Mouse (Mus musculus): ENCODE data around the gene Oit3.
"Not testable (repeated sequence)": the region's sequence is repeated elsewhere in the genome, so short reads cannot be mapped to it uniquely, and the experiment has no call there.

Gene Oit3

GRCm38 (mm10) chr10:59429448-59430135 lies 12.0 kb downstream of the Oit3 start:
- in situ Hi-C loops (cut with MboI, MseI), result no loop called here

GRCm38 (mm10) chr10:59426371-59426770 lies 15.2 kb downstream of the Oit3 start:
- in situ Hi-C loops (cut with MboI, MseI), result no loop called here

- in situ Hi-C loops (cut with MboI, MseI), result no loop called here
Measured at GRCm38 (mm10) chr10:59425369-59425768, 16.2 kb downstream of the Oit3 start.

- in situ Hi-C loops (cut with MboI, MseI), result no loop called here
Measured at GRCm38 (mm10) chr10:59424453-59424852, 17.1 kb downstream of the Oit3 start.

- in situ Hi-C loops (cut with MboI, MseI), result no loop called here
Measured at GRCm38 (mm10) chr10:59419516-59419915, 22.1 kb downstream of the Oit3 start.

GRCm38 (mm10) chr10:59416623-59417022 lies 25.0 kb downstream of the Oit3 start:
- in situ Hi-C loops (cut with MboI, MseI), result no loop called here

- in situ Hi-C loops (cut with MboI, MseI), result no loop called here
Measured at GRCm38 (mm10) chr10:59413711-59414110, 27.9 kb downstream of the Oit3 start.

GRCm38 (mm10) chr10:59410264-59410663 lies 31.3 kb downstream of the Oit3 start:
- in situ Hi-C loops (cut with MboI, MseI), result no loop called here

GRCm38 (mm10) chr10:59408499-59408898 lies 33.1 kb downstream of the Oit3 start:
- in situ Hi-C loops (cut with MboI, MseI), result no loop called here

GRCm38 (mm10) chr10:59403793-59404149 lies 37.8 kb downstream of the Oit3 start:
- in situ Hi-C loops (cut with MboI, MseI), result no loop called here

GRCm38 (mm10) chr10:59402899-59403792 lies 38.4 kb downstream of the Oit3 start, which contains the start of gene Pla2g12b:
TSS of gene Pla2g12b (plus strand) at chr10:59403660.
- in situ Hi-C loops (cut with MboI, MseI), result no loop called here

GRCm38 (mm10) chr10:59395461-59395860 lies 46.1 kb downstream of the Oit3 start, which contains the start of gene Gm10273:
TSS of gene Gm10273 (plus strand) at chr10:59395632.
- in situ Hi-C loops (cut with MboI, MseI), result loop anchor here (10.0 kb wide), 1 partner anchor 639 kb away; no protein-coding TSS in a partner anchor

- in situ Hi-C loops (cut with MboI, MseI), result loop anchor here (10.0 kb wide), 1 partner anchor 643 kb away; no protein-coding TSS in a partner anchor
Measured at GRCm38 (mm10) chr10:59391907-59392306, 49.7 kb downstream of the Oit3 start.

- in situ Hi-C loops (cut with MboI, MseI), result loop anchor here (10.0 kb wide), 1 partner anchor 645 kb away; no protein-coding TSS in a partner anchor
Measured at GRCm38 (mm10) chr10:59389652-59390051, 51.9 kb downstream of the Oit3 start.

GRCm38 (mm10) chr10:59386951-59387350 lies 54.6 kb downstream of the Oit3 start:
- in situ Hi-C loops (cut with MboI, MseI), result no loop called here

GRCm38 (mm10) chr10:59381563-59381962 lies 60.0 kb downstream of the Oit3 start:
- in situ Hi-C loops (cut with MboI, MseI), result not testable (repeated sequence)

- in situ Hi-C loops (cut with MboI, MseI), result no loop called here
Measured at GRCm38 (mm10) chr10:59380411-59380821, 61.2 kb downstream of the Oit3 start.

GRCm38 (mm10) chr10:59379927-59380326 lies 61.7 kb downstream of the Oit3 start:
- in situ Hi-C loops (cut with MboI, MseI), result loop anchor here (10.0 kb wide), 1 partner anchor 485 kb away; no protein-coding TSS in a partner anchor

- in situ Hi-C loops (cut with MboI, MseI), result loop anchor here (10.0 kb wide), 1 partner anchor 486 kb away; no protein-coding TSS in a partner anchor
Measured at GRCm38 (mm10) chr10:59378728-59379127, 62.9 kb downstream of the Oit3 start.

- in situ Hi-C loops (cut with MboI, MseI), result loop anchor here (10.0 kb wide), 1 partner anchor 487 kb away; no protein-coding TSS in a partner anchor
Measured at GRCm38 (mm10) chr10:59377906-59378305, 63.7 kb downstream of the Oit3 start.
